Mouse (Mus musculus) heart, embryonic 16.5 days (tissue): ENCODE measurements around the gene Olfr68. TPM values are rescaled to one million over a fixed set of nuclear protein-coding genes. Genes with fewer than 3 reads are reported as not detected.

ENCODE experiments used
- polyA plus RNA-seq: library from polyadenylated mRNA; unstranded; fragments of >200 nt; fragmentation: Nextera tagmentation; extraction: Ambion mirVana; gene quantifications from 2 replicates; pipeline ENCODE4 v1.2.1, GENCODE M21; 2015

Olfr68 gene
- polyA plus RNA-seq, 1 experiment from 2014 or later = not detected

Other genes with a start within 250 kb of the Olfr68 start
- gene Olfr612, start 237.0 kb downstream of the Olfr68 start, polyA plus RNA-seq = not detected in 2 replicates
- not detected in 2 replicates for gene Olfr613, start 231.6 kb downstream of the Olfr68 start, polyA plus RNA-seq
- gene Olfr615, start 223.6 kb downstream of the Olfr68 start, polyA plus RNA-seq = not detected in 2 replicates
- not detected in 2 replicates for gene Olfr616, start 210.6 kb downstream of the Olfr68 start, polyA plus RNA-seq
- gene Olfr617, start 206.6 kb downstream of the Olfr68 start, polyA plus RNA-seq = not detected in 2 replicates
- gene Olfr618, start 189.6 kb downstream of the Olfr68 start, polyA plus RNA-seq = not detected in 2 replicates
- gene Olfr619, start 179.1 kb downstream of the Olfr68 start, polyA plus RNA-seq = not detected in 2 replicates
- gene Olfr620, start 167.2 kb downstream of the Olfr68 start, polyA plus RNA-seq = not detected in 2 replicates
- not detected in 2 replicates for gene Olfr622, start 137.0 kb downstream of the Olfr68 start, polyA plus RNA-seq
- gene Olfr623, start 116.0 kb downstream of the Olfr68 start, polyA plus RNA-seq = not detected in 2 replicates
- gene Olfr624, start 108.5 kb downstream of the Olfr68 start, polyA plus RNA-seq = 0.03 and 0.04 TPM in 2 replicates
- gene Olfr625-ps1, start 97.0 kb downstream of the Olfr68 start, polyA plus RNA-seq = not detected in 2 replicates
- gene Olfr243, start 65.0 kb downstream of the Olfr68 start, polyA plus RNA-seq = not detected in 2 replicates
- gene Olfr628, start 49.3 kb downstream of the Olfr68 start, polyA plus RNA-seq = not detected in 2 replicates
- gene Olfr629, start 34.8 kb downstream of the Olfr68 start, polyA plus RNA-seq = not detected in 2 replicates
- gene Olfr630, start 22.4 kb downstream of the Olfr68 start, polyA plus RNA-seq = not detected in 2 replicates
- gene Olfr69, start 8.1 kb downstream of the Olfr68 start, polyA plus RNA-seq = not detected in 2 replicates
- gene Olfr67, start 12.1 kb upstream of the Olfr68 start, polyA plus RNA-seq = not detected in 2 replicates
- 7,811 and 8,208 TPM in 2 replicates for gene Hbb-bt, start 34.3 kb upstream of the Olfr68 start, polyA plus RNA-seq
- 24,611 and 28,119 TPM in 2 replicates for gene Hbb-bs, start 48.4 kb upstream of the Olfr68 start, polyA plus RNA-seq
- not detected in 2 replicates for gene Hbb-bh2, start 60.8 kb upstream of the Olfr68 start, polyA plus RNA-seq
- 2.3 and 2.8 TPM in 2 replicates for gene Hbb-bh1, start 63.5 kb upstream of the Olfr68 start, polyA plus RNA-seq
- 147 and 172 TPM in 2 replicates for gene Hbb-y, start 73.5 kb upstream of the Olfr68 start, polyA plus RNA-seq
- gene Olfr66, start 106.6 kb upstream of the Olfr68 start, polyA plus RNA-seq = not detected in 2 replicates
- not detected in 2 replicates for gene Olfr64, start 114.8 kb upstream of the Olfr68 start, polyA plus RNA-seq
- not detected in 2 replicates for gene Olfr65, start 123.8 kb upstream of the Olfr68 start, polyA plus RNA-seq
- not detected in 2 replicates for gene Olfr631, start 149.1 kb upstream of the Olfr68 start, polyA plus RNA-seq
- not detected in 2 replicates for gene Olfr632, start 154.6 kb upstream of the Olfr68 start, polyA plus RNA-seq
- gene Olfr633, start 164.7 kb upstream of the Olfr68 start, polyA plus RNA-seq = not detected in 2 replicates
- gene Olfr635, start 191.5 kb upstream of the Olfr68 start, polyA plus RNA-seq = not detected in 2 replicates
- gene Olfr638, start 219.0 kb upstream of the Olfr68 start, polyA plus RNA-seq = not detected in 2 replicates
- gene Olfr639, start 237.6 kb upstream of the Olfr68 start, polyA plus RNA-seq = 0.03 TPM in 1 of 2 replicates, not detected in the other
- not detected in 2 replicates for gene Olfr640, start 245.9 kb upstream of the Olfr68 start, polyA plus RNA-seq